ENCODE assay signal across 8 mouse cellular contexts in the genomic region with DNA sequence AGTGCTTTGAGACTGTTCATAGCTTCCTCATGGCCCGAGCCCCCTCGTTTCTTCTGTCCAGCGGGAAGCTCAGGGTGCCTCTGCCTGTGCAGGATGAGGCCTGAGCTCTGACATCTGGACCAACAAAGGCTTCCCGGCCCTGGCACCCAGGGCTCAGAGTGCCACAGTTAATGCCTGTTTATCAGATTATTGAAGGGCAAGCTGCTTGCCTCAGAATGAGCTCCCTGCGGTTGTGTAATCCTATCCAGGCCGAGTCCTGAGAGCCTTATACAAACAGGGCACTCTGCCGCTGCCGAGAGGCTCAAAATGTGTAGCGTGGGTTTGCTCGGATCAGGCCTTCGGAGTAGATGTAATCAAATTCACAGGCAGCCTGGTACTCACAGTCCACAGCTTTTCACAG.
DNase-seq lines count a peak whose midpoint lies in the region; ATAC-seq lines count a peak whose summit lies in the region.

No protein-coding gene starts in this region.

- no peak overlapping the region for H3K4me3 ChIP-seq in hindbrain, embryonic 12.5 days
- no peak overlapping the region for H3K4me3 ChIP-seq in limb, embryonic 10.5 days
- H3K4me3 ChIP-seq in midbrain, embryonic 12.5 days = no peak overlapping the region

- H3K9me3 ChIP-seq in hindbrain, embryonic 12.5 days (replicated peaks) = no peaks in the 10 kb centered on the region
- no peaks in the 10 kb centered on the region for H3K9me3 ChIP-seq in limb, embryonic 10.5 days (replicated peaks)
- H3K9me3 ChIP-seq in midbrain, embryonic 12.5 days = no peaks in the 10 kb centered on the region

- 28% methylated on average over 11 of the region's 11 CpGs for WGBS in hindbrain, embryonic 12.5 days
- WGBS in limb, embryonic 10.5 days = 29% methylated on average over 11 of the region's 11 CpGs
- WGBS in midbrain, embryonic 12.5 days = 3% methylated on average over 11 of the region's 11 CpGs

- DNase-seq in adrenal gland, adult 2 months = peak; percentile 83
- peak; percentile 38 for DNase-seq in cerebellum, adult 11-12 months
- peak; percentile 24 to 45 for DNase-seq in frontal cortex, postnatal 36 days (ENCODE audit: low spot score in 2 of 2)
- no peak for DNase-seq in limb, embryonic 10.5 days (ENCODE audit: low spot score)
- no peak for DNase-seq in c-Kit-positive CD71-positive TER-119-positive erythroid progenitor cells, embryonic 14.5 days (ENCODE audit: low spot score)

- H3K4me2 ChIP-seq in hindbrain, embryonic 12.5 days (replicated peaks) = 0 out of 2 replicates have a peak overlapping the region, but pooled peaks have one; percentile 9
- peak overlapping the region; percentile 9; the same call in 1 of the 2 replicates for H3K4me2 ChIP-seq in midbrain, embryonic 12.5 days (replicated peaks)

- ATAC-seq in hindbrain, embryonic 12.5 days (ENCODE audit: low FRiP score) = 0 out of 2 replicates have a peak, but pooled peaks have one; percentile 49
- ATAC-seq in midbrain, embryonic 12.5 days (ENCODE audit: low FRiP score, low read depth) = peak; percentile 73
- no peak for ATAC-seq in granulocyte monocyte progenitor cell, adult 5-6 weeks (replicated peaks; ENCODE audit: poor library complexity, severe bottlenecking)

- H3K4me1 ChIP-seq in hindbrain, embryonic 12.5 days = peaks cover 24% of the 10 kb centered on the region
- H3K4me1 ChIP-seq in limb, embryonic 10.5 days = peaks cover 44% of the 10 kb centered on the region
- H3K4me1 ChIP-seq in midbrain, embryonic 12.5 days = peaks cover 26% of the 10 kb centered on the region

- H3K9ac ChIP-seq in hindbrain, embryonic 12.5 days = no peak overlapping the region
- H3K9ac ChIP-seq in midbrain, embryonic 12.5 days (replicated peaks) = no peak overlapping the region

- H3K27ac ChIP-seq in hindbrain, embryonic 12.5 days = peak overlapping the region; percentile 64
- H3K27ac ChIP-seq in limb, embryonic 10.5 days = peak overlapping the region; percentile 25; the same call in 1 of the 2 replicates
- H3K27ac ChIP-seq in midbrain, embryonic 12.5 days (replicated peaks) = peak overlapping the region; percentile 26

- H3K36me3 ChIP-seq in hindbrain, embryonic 12.5 days = no peaks in the 10 kb centered on the region
- no peaks in the 10 kb centered on the region for H3K36me3 ChIP-seq in limb, embryonic 10.5 days
- H3K36me3 ChIP-seq in midbrain, embryonic 12.5 days = no peaks in the 10 kb centered on the region

- H3K27me3 ChIP-seq in hindbrain, embryonic 12.5 days = no peaks in the 10 kb centered on the region
- H3K27me3 ChIP-seq in limb, embryonic 10.5 days (ENCODE audit: low read depth, poor library complexity, severe bottlenecking) = no peaks in the 10 kb centered on the region
- no peaks in the 10 kb centered on the region for H3K27me3 ChIP-seq in midbrain, embryonic 12.5 days

Comparison
In these comparisons a context has a peak if more than half of its experiments do, and no peak if none do; other contexts are left out.
1. DNase-seq: peak in adrenal gland, adult 2 months (single experiment), cerebellum, adult 11-12 months (single experiment) and frontal cortex, postnatal 36 days (2 of 2); none in limb, embryonic 10.5 days (single experiment) and c-Kit-positive CD71-positive TER-119-positive erythroid progenitor cells, embryonic 14.5 days (single experiment).
2. Peak in every context shown above with its lines, with median percentiles within 50 percentile points of each other: H3K27ac ChIP-seq.